Mouse (Mus musculus) cerebellum, adult 11-12 months (tissue): ENCODE results near the gene Nck1.

Source experiments
- DNase-seq: peaks from one replicate; pipeline ENCODE4 v3.0.0; 2022

Gene Nck1

GRCm38 (mm10) chr9:100468151-100468550 is 77.8 kb downstream of the Nck1 start:
- DNase-seq = peak; percentile 62

DNA sequence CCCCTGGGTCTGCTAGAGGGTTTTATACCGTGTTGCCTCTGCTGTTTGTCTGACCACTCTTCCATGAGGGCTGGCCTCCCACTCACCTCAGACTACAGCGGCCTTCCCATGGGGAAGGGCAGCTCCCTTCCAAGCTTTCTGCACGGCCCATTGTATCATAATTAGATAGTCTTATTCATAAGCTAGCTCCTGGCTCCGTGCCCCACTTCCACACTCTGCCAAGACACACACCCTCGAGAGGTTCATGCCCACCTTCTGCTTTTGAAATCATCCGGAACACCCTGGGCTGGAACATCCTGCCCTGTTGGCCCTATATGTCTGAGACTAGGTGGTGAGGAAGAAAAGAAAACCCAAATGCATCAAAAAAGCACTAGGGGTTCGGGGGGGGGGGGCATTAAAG is 78.3 kb downstream of the Nck1 start:
- peak; percentile 91 for DNase-seq

- peak; percentile 98 for DNase-seq
Observed at GRCm38 (mm10) chr9:100466743-100467142, 79.2 kb downstream of the Nck1 start.

GRCm38 (mm10) chr9:100465988-100466387 is 79.9 kb downstream of the Nck1 start:
- peak; percentile 91 for DNase-seq

DNA sequence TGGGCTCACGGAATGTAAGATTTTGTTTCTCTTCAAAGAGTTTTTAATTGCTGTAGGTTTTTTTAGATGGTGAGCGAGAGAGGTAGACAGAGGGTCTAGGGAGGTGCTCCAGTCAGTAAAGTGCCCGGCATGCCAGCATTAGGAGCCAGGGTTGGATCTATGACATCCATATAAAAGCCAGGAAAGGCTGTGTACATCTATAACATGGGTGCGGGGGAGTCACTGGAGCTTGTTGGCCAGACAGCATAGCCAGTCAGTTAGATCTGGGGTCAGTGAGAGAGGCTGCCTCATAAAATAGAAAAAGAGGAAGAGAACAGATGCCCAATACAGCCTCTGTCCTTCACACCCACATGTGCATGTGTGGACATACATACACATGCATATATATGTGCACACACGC is 80.6 kb downstream of the Nck1 start:
- DNase-seq = no peak

DNA sequence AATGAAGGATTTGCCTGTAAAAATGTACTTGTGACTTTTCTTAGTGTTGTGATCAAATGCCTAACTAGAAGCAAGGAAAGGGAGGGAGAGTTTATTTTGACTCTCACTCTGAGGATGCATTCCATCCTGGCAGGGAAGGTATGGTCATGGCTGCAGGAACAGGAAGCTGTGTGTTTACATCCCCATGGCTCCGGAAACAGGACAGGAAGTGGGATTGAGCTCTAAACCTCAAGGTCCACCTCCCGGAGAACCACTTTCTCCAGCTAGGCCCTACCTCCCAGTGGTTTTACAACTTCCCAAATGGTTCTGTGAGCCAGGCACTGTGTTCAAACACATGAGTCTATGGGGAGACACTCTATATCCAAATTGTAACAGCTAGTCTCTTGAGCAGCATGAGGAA is 82.2 kb downstream of the Nck1 start:
- no peak for DNase-seq

GRCm38 (mm10) chr9:100462098-100462497 is 83.8 kb downstream of the Nck1 start:
- no peak for DNase-seq

DNA sequence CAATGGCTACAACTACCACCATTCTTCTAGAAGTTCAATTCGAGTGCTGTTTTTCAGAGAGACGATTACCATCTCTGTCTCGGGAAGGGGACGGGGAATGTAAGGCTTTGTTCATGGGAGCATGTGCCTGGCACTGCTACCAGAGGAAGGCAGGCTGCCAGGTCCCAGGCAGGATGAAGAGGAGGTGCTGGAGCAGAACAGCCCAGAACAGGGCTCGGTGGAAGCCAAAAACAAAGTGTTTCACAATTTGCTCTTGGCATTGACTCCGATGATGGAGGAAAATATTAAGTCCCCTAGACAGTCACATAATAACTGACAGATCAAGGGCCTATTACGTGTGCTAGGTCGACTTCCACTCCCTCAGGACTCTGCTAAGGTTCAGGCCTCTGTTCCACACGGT is 84.3 kb downstream of the Nck1 start:
- peak; percentile 89 for DNase-seq

DNA sequence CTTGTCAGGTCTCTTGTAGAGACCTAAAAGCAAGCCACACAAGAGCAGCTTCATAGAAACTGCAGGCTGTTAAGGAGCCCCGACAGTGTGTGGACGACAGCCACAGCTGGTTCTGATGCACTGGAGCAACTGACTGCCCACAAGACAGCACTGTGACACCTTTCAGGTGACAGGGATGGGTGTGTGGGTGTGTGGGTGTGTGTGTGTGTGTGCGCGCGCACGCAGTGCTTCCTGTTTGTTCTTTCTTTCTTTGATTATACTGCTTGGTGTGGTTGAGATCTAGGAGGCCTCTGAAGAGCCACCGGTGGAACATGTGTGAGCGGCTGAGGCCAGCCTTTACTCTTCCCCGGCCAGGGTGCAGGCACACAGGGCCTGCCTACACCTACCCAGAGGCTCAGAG is 85.7 kb downstream of the Nck1 start:
- no peak for DNase-seq

GRCm38 (mm10) chr9:100457971-100458681 is 87.8 kb downstream of the Nck1 start:
- no peak for DNase-seq

GRCm38 (mm10) chr9:100454664-100454993 is 91.3 kb downstream of the Nck1 start:
- no peak for DNase-seq

DNA sequence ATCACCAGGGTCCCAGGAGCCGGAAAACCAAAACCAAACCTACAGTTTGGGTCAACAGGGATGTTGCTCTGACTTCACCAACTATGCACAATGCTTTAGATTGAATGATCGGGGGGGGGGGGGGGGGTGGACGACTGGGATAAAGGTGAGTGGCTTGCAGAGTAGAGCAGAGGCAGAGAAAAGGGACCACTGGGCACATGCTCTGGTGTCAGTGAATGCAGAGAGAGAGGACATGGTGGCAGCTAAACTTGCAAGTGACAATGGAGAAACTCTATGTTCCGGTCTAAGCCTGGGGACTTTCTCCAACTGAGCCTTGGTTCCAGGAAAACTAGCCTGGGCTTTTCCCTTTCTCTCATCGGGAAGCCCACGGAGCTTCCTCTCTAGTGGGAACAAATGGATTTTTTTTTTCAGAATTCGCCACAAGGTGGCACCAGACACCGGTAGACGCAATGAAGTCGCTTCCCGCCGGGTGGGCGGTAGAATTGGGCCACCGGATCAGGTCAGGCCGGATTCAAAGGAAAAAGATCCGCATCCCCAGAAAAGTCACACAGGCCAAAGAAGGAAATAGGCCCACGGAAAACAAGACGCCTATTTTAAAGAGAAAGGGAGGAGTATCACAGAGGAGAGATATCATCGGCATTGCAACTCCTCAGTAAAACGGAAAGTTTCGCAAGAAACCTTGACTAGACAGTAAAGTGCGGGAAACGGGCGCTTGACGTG is 91.8 kb downstream of the Nck1 start:
- peak; percentile 79 for DNase-seq

DNA sequence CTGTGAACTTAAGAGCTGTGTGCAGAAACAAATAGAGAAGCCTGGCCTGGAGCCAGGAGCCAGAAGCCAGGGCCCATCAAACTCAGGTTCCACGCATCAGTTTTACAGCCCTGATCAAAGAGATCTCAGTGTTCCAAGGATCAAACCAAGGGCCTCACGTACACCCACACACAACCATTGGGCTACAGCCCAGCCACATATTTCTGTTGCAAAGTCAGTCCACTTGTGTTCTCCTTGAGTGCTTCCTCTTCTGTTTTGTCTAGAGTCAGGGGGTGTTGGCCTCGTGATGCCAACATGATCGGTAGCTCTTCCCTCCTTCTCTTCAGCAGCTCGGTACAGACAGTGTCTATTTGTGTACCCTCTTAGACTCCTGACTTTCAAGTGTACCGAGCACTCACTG is 93.5 kb downstream of the Nck1 start:
- DNase-seq = no peak

- DNase-seq = peak; percentile 63
Observed at GRCm38 (mm10) chr9:100446059-100446686, 99.8 kb downstream of the Nck1 start.
